Mouse (Mus musculus) intestine, embryonic 16.5 days (tissue): ENCODE results near the gene Vangl1. TPM values are rescaled to one million over a fixed set of nuclear protein-coding genes. Genes with fewer than 3 reads are reported as not detected.

Source experiments
- ATAC-seq: fragments of 200-750 bp; cut with Nextera tagmentation; 2 replicates; pipeline ENCODE4 v1.8.0; 2017; ENCODE audit warnings: moderate TSS enrichment, moderate library complexity
- H3K27ac ChIP-seq: fragments of 300-500 bp; sonication (generic); 2 replicates; pipeline ENCODE4 v1.5.1; 2014; ENCODE audit warnings: mild to moderate bottlenecking, low read length
- H3K27me3 ChIP-seq: fragments of 300-500 bp; sonication (generic); replicated peaks from 2 replicates; pipeline ENCODE4 v1.6.1; 2014; ENCODE audit warnings: low read length, control low read depth, mixed read lengths; ENCODE audit not compliant: control insufficient read depth, insufficient read depth
- H3K36me3 ChIP-seq: fragments of 300-500 bp; sonication (generic); 2 replicates; pipeline ENCODE4 v1.6.1; 2014; ENCODE audit warnings: low read length, control low read depth; ENCODE audit not compliant: control insufficient read depth, insufficient read depth
- H3K4me1 ChIP-seq: fragments of 300-500 bp; sonication (generic); 2 replicates; pipeline ENCODE4 v1.6.1; 2014; ENCODE audit warnings: low read length, control low read depth, mixed read lengths; ENCODE audit not compliant: control insufficient read depth, insufficient read depth
- H3K4me2 ChIP-seq: fragments of 300-500 bp; sonication (generic); 2 replicates; pipeline ENCODE4 v1.6.1; 2014; ENCODE audit warnings: low read depth, low read length, control low read depth
- H3K4me3 ChIP-seq: fragments of 300-500 bp; sonication (generic); 2 replicates; pipeline ENCODE4 v1.5.1; 2014; ENCODE audit warnings: mild to moderate bottlenecking, low read length
- H3K9ac ChIP-seq: fragments of 300-500 bp; sonication (generic); 2 replicates; pipeline ENCODE4 v1.6.1; 2014; ENCODE audit warnings: low read depth, low read length
- H3K9me3 ChIP-seq: fragments of 300-500 bp; sonication (generic); 2 replicates; pipeline ENCODE4 v1.6.1; 2016; ENCODE audit warnings: low read length, control low read depth; ENCODE audit not compliant: control insufficient read depth
- WGBS: fragments of 180-500 bp; shearing (Covaris S2); extraction: QIAGEN DNeasy Blood & Tissue Kit; methylation state at CpG from one replicate; pipeline ENCODE4 v1.1.7; 2014; 5-methylcytosine and 5-hydroxymethylcytosine counted together
- polyA plus RNA-seq: library from polyadenylated mRNA; unstranded; fragments of >200 nt; fragmentation: Nextera tagmentation; extraction: Ambion mirVana; gene quantifications from 2 replicates; pipeline ENCODE4 v1.2.1, GENCODE M21; 2015

Gene Vangl1
- polyA plus RNA-seq, 1 experiment from 2014 or later: 18.7 TPM

DNA sequence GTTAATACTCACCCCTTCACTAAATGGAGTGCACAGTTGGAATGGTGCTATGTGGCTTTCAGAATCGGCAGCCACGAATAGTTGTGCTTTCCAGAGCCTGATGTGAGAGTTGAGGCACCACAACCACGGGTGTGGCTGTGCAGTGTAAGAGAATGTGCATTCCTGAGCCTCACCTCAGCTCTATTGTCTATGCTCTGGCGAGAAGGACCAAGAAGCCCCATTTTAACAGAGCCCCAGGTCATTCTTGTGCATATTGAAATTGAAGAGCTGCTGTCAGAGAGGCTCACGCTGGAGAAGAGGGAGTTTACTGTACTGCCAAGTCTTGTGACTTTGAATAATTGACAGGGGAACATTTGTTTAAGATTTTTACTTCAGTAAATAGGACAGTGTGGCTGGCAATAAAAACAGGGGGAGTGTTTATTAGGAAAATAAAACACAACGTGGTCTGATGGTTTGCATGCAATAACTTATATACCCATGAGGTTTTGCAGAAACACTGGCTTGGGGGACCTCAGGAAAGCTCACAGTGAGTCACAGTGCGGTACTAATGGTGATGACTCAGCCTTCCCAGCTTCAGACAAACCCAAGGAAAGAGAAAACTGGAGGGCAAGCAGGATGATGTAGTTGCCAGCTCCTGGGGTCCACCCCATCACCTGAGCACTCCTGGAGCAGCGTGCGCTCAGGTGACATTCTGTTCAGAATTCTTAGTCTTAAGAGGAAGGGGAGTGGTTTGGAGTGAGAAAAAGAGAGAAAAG is 100.5 kb downstream of the Vangl1 start:
- H3K4me1 ChIP-seq: no peaks in the 10 kb centered on the region
- H3K9me3 ChIP-seq: no peaks in the 10 kb centered on the region
- 69% methylated on average over 9 of the region's 9 CpGs for WGBS

More for the DNA sequence above, 100.5 kb downstream of the Vangl1 start:
- Histone ChIP-seq H3K4me2 (no peak overlapping the region), H3K36me3 (no peaks in the 10 kb centered on the region), H3K27me3 (no peaks in the 10 kb centered on the region), H3K9ac (no peak overlapping the region), H3K27ac (no peak overlapping the region), H3K4me3 (no peak overlapping the region)
- no peak for ATAC-seq

Other genes with a start within 250 kb of the Vangl1 start
- 0.09 TPM in 1 of 2 replicates, not detected in the other for gene Nhlh2, start 194.6 kb downstream of the Vangl1 start, polyA plus RNA-seq
- gene Casq2, start 118.3 kb downstream of the Vangl1 start, polyA plus RNA-seq: 2.1 and 2.2 TPM in 2 replicates